Mouse (Mus musculus): ENCODE measurements around the gene Gm34653.
"Not testable (repeated sequence)": the region's sequence is repeated elsewhere in the genome, so short reads cannot be mapped to it uniquely, and the experiment has no call there.

DNA sequence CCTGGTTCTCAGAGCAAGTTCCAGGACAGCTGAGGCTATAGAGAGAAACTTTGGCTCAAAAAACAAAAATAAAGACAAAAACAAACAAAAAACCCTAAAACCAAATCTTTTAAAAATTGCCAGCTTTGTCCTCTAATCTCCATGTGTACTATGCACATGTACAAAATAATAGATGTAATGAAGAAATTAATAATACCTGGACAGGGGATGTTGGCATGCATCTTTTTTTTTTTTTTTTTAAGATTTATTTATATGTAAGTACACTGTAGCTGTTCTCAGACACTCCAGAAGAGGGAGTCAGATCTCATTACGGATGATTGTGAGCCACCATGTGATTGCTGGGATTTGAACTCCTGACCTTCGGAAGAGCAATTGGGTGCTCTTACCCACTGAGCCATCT is 40.3 kb upstream of the Gm34653 start:
- TF ChIP-seq POLR2A (IDR thresholded peaks at IDR 0.05; ENCODE audit: borderline replicate concordance, insufficient read depth, low read length); CTCF (IDR thresholded peaks at IDR 0.05; ENCODE audit: borderline replicate concordance, insufficient read depth, low read depth, low read length): not testable (repeated sequence)
